Mouse (Mus musculus) regulatory T cell (primary cell): ENCODE results near the gene Ccr5.
"Not testable (repeated sequence)": the region's sequence is repeated elsewhere in the genome, so short reads cannot be mapped to it uniquely, and the experiment has no call there.

Experiments used
- in situ Hi-C: fragments of 300-600 bp; cut with MboI, MseI; formaldehyde crosslinking; loops from one replicate; pipeline ENCODE4 v1.15.1; 2025; ENCODE audit warnings: high pct_unique_total_duplicates

Ccr5 gene

DNA sequence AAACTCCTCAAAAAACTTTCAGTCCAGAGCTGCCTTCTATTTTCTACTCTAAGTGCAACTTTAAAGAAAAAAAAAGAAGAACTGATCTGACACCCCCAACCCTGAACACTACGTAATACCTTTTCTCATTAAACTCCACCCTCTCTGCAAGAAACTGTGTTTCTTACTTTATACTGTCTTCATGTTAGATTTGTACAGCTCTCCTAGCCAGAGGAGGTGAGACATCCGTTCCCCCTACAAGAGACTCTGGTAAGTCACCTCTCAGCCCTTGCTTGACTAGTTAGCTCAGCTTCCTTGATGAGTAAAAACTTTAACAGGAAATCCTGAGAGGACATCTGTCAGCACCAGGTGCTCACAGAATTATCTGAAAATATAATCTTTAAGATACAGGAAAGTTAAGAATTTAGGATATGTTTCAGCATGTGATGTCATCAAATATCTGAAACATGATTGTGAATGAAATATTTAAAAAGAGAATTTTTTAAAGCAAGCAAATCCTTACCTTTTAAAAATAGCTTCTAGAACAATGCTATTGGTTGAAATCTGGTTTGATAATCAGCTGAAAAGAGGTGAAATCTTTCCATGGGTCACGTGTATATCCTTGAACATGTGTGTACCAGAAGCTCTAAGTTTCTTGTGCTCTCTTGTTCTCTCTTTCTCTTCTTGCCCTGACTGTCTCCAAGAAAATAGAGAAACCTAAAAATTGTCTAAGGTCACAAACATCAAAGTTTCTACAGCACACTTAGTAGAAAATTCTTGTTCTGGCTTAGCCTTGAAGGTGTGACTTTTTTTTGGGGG lies at the start of gene Ccr5:
Ccr5 (plus strand) TSS at position 157 of the 798 bp plus-strand sequence.
- in situ Hi-C loops: no loop called here

DNA sequence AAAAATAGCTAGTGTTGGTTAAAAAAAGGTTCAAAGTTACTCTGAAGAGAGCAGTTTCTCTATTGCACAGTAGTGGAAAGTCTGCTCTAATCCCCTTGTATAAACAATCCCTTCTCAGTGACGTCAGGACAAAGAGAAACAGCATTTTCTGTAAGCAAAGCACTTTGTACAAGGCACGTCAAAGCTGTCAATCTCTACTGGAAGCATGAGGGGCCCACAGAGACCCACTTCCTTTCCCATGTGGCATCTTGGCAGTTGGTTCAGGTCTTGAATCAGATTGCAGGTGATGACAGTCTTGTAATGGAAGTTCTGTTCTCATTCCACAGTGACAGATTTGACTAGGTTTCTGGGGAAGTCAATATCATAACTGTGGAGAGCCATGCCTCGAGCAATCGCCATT lies 41.5 kb upstream of the Ccr5 start:
- in situ Hi-C loops: no loop called here

GRCm38 (mm10) chr9:124080471-124080870 lies 40.9 kb upstream of the Ccr5 start:
- in situ Hi-C loops: not testable (repeated sequence)

- in situ Hi-C loops: no loop called here
These were observed 30.9 kb upstream of the Ccr5 start for GRCm38 (mm10) chr9:124090441-124090840.

DNA sequence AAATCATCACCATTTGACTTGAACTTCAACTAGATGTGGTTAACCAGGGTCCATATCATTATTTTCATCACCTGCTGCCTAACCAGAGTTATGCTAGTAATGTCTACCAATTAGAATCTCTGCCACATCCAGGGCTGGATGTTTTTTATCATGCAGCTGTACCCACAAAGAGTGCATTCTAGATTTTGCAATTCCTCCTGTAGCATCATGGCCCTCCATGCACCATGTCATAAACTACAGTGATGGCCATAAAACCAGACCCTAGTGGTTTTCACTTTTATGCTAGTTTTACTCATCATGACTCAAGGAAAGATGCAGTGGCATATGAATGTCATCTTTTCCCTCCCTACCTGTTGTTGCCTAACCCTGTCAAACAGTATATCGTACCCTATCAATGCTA lies 22.2 kb upstream of the Ccr5 start:
- in situ Hi-C loops: no loop called here

- in situ Hi-C loops: no loop called here
These were observed 21.0 kb upstream of the Ccr5 start for GRCm38 (mm10) chr9:124100357-124100756.

- in situ Hi-C loops: no loop called here
These were observed 19.6 kb upstream of the Ccr5 start, which contains the start of gene Ccr2 for GRCm38 (mm10) chr9:124101723-124102122. Ccr2 (plus strand) TSS chr9:124101950.

DNA sequence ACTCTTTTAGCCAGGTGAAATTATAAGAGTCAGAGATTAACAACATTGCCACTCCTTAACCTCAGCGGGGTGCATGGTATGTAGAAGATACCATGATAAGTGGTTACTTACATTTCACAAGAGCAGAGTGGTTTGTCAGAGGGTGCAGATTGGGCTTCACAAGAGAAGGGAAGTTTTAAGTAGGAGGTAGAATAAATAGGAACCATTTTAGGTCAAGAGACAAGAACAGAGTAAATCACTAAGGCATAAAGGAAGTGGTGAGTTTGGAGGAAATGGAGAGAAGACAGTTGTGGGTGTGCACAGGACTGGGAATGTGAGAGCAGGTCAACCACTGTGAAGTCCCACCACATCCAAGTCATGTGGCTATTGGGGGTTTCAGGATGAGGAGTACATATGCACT lies 18.1 kb upstream of the Ccr5 start:
- in situ Hi-C loops: no loop called here

DNA sequence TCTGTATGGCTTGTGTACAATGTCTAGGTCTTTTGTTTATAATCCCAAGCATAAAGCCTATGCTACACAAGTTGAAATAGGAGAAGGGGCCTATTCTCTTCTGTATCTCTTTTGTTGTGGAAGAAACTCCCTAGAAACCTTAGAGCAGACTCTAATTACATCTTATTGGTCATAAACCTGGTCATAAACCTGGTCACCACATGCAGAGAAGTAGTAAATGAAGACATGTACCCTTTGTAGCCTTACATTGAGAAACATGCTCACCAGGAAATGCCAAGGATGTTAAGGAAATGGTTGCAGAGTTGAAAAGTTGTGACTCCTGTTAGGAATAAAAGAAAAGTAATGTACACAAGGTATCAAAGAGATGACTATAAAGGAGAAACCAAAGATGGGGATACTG lies 16.1 kb upstream of the Ccr5 start:
- in situ Hi-C loops: no loop called here

DNA sequence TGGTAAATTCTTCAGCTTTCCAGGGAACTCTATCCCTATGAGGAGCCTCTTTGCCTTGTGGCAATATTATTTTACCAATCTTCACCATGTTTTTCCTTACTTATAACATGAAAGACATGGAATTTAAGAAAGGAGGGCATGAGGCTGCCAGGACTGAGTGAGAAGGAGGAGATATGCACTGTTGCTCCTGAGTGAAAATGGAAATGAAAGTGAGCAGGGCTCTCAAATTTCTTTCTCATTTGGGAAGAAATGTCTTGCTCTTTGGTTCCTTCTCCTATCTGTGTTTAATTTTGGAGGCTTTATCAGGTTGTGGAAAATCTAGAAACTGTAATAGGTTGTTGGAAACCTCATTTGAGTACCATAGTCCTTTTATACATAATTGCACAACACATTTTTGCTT lies 14.1 kb upstream of the Ccr5 start:
- in situ Hi-C loops: no loop called here

DNA sequence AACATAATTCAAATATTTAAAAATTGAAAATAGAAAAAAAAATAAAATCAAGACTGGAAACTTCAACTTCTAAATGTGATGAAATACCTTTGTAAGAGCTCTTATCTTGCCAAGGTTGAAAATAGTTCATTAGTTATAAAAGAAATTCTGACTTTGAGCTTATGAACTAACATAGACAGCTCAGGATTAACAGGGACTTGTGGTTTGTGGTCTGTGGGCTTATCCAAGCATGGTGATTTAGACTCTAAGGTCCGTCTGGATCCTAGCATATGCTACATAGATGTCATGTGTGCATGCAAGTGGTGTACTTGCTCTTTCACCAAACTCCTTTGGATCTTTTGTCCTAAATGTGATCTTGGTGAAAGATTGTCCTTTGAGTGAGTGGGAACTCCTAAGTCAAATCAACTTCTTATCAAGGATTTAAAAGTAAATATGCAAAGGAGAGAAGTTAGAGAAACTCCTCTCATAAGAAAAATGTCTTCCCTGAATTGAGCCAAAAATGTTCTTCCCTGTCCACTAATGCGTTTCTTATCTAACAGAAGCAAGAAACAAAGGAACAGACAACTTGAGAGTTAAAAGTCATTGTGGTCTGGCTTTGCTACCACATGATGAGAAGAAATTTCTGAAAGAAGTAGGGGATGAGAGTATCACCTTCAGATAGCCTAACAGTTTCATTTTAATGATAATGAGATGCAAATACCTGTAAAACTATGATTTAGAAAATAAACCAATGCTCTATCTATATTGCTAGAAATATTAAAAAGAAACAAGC lies 12.8 kb upstream of the Ccr5 start:
- in situ Hi-C loops: no loop called here

GRCm38 (mm10) chr9:124111997-124112396 lies 9.3 kb upstream of the Ccr5 start:
- in situ Hi-C loops: no loop called here

DNA sequence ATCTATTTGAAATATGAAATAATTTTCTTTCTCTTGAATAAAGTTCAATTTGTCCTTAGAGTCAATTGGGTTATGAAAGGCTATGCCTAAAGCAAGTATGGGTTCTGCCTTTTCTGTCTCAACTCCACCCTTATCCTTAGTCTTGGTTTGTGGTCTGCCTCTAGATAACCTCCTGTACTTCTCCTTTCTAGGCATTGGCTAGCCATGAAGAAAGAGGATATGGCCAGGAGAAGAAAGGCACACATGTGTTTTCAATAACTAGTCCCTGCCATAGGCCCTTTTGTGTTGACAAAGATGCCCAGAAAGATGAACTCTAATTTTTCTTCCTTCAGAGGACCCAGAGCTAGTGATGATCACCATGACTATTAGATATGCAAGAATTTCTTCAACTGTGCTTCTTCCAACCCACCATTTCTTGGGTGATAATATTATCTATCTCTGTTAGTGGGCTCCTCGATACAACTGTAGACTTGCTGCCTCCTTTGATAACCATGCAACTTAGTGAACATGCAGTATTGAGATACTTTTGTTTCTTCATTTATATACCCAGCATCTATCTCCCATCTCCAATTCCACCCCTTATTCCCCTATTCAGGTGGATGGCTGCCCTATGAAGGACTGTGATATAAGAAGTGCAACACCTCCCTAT lies 8.6 kb upstream of the Ccr5 start:
- in situ Hi-C loops: no loop called here

- in situ Hi-C loops: no loop called here
These were observed 7.6 kb upstream of the Ccr5 start for GRCm38 (mm10) chr9:124113777-124114176.

DNA sequence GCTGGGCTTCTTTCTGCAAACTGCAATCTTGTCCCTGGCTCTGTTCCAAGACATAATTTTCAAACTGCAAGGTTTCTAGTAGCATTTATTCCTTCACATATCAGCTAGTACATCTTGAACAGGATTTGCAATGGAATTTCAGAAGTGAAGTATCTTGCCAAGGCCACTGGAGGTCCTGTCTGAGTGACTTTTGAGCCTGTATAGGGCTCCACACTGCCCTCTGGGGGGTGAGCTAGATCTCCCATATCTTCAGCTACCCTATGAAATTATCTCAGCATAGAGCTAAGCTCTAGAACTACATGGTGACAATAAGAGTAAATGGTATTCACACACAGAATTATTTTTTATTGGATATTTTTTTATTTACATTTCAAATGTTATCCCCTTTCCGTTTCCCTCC lies 2.9 kb upstream of the Ccr5 start:
- in situ Hi-C loops: no loop called here

DNA sequence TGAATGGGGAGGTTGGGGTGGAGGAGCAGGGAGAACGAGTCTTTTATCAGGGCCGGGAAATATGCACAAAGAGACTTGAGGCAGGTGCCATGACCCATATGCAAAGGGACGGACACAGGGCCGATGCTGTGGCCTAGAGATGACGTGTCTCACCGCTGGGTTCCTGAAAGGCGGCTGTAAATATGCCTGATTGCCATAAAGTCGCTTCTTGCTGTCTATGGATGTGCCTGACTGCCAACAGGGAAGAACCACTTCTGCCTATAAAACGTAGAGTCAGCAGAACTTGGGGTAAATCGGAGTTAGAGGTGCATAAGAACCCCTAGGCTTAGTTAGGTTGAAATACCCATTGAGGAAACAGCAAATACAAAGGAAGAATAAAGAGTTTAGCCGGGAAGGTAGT lies 4.2 kb downstream of the Ccr5 start:
- in situ Hi-C loops: loop anchor here (5.0 kb wide), 1 partner anchor 198 kb away; no protein-coding TSS in a partner anchor

GRCm38 (mm10) chr9:124126373-124126772 lies 5.0 kb downstream of the Ccr5 start:
- in situ Hi-C loops: loop anchor here (5.0 kb wide), 1 partner anchor 199 kb away; no protein-coding TSS in a partner anchor

DNA sequence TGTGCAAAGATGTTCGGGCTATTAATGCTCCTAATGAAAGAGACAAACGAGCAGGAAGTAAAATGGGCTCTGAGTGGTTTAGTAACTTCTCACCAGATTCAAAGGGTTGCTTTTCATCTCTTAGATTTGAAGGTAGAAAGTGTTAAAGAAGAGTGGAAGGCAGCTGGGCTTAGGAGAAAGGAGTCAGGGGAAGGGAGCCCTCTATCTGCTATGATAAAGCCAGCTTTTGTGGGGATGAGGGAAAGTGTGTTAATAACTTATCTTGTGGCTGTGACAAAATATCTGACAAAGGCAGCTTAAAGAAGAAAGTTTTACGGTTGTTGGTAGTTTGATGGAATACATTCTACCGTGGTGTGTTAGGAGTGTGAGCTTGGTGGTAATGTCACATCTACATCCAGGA lies 6.1 kb downstream of the Ccr5 start:
- in situ Hi-C loops: loop anchor here (5.0 kb wide), 1 partner anchor 200 kb away; no protein-coding TSS in a partner anchor

DNA sequence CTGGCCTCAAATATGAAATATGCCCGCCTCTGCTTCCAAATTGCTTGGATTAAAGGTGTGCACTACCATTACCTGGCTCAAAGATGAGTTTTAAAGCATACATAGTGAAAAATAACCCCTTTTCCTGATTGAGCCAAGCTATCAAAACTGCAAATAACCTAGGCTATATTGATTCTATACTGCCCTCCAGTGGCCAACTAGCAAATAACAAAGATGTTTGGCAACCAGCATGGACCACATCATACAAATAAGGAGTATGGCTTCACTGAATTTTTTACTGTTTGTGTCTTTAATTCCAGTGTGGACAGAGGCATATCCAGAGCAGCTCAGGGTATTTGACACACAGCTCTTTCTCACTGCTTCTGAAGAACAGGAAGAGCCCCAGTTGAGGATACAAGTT lies 7.0 kb downstream of the Ccr5 start:
- in situ Hi-C loops: loop anchor here (5.0 kb wide), 1 partner anchor 201 kb away; no protein-coding TSS in a partner anchor

- in situ Hi-C loops: loop anchor here (5.0 kb wide), 1 partner anchor 276 kb away; no protein-coding TSS in a partner anchor
These were observed 11.6 kb downstream of the Ccr5 start for GRCm38 (mm10) chr9:124132899-124133298.

GRCm38 (mm10) chr9:124134919-124135318 lies 13.6 kb downstream of the Ccr5 start:
- in situ Hi-C loops: loop anchor here (5.0 kb wide), 2 partner anchors 122 to 278 kb away; no protein-coding TSS in a partner anchor

DNA sequence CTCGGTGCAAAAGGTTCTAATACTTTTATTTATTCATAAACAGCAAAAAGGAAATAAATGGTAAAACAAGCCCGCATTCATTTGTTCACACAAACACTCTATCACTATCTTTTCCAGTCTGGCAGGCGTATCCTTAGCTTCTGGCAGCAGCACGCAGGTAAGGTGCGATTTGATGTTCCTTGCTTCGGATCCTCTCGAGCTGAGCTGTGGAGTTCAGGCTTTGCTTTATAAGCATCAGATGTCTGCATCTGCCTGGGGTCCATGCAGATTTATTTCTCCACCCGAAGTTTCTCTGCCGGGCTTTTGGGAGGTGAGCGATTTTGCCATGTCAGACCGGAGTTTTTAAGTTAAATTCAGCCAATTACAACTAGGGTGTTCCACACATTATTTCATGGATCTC lies 16.3 kb downstream of the Ccr5 start:
- in situ Hi-C loops: loop anchor here (5.0 kb wide), 1 partner anchor 120 kb away; no protein-coding TSS in a partner anchor
